12 mouse cellular contexts compared by ENCODE assay signal in the genomic region with DNA sequence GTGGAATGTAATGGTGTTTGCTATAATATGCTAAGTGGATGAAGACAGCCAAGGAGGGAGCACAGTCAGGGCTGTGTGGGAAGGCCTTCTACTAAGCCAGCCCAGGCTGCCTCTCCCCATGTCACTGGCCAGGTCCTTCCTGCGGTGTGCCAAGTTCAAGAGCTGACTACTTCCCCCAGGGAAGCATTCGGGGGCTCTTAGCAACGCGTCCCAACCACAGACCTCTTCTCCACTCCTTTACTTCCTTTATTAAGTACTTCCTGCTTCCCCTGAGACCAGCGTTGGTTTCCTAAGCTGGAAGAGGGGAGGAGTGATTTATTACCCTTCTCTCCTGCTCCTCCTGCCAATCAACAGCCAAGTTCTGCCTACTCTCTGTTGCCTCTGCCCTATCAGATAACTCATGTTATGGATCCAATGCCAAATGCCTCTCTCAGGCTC.
DNase-seq lines count a peak whose midpoint lies in the region; ATAC-seq and TF ChIP-seq lines count a peak whose summit lies in the region.
"Had no signal": no experiment of that assay in that cellular context is flagged by ENCODE, and none has a peak within 500 bp of the region (broad histone marks: within the 10 kb centered on the region; RNA-seq: fewer than 3 reads in every experiment).

No protein-coding gene starts in this region.

- H3K4me3 ChIP-seq in left cerebral cortex, adult 2 months: no peak overlapping the region

- ATAC-seq in frontal cortex, adult (ENCODE audit: low TSS enrichment): peak; percentile 33
- peak; percentile 95 for ATAC-seq in megakaryocyte progenitor cell, adult 5-6 weeks (replicated peaks; ENCODE audit: poor library complexity)
- ATAC-seq: forebrain, embryonic 16.5 days had no signal

- DNase-seq in frontal cortex, adult 2 months (ENCODE audit: extremely low spot score in 1 of 2, low spot score in 1 of 2): no peak
- DNase-seq in left cerebral cortex, adult 2 months (ENCODE audit: extremely low spot score in 1 of 2, low spot score in 2 of 2): no peak
- DNase-seq in left cerebral cortex, postnatal 10 days (ENCODE audit: extremely low spot score in 1 of 2, low spot score in 2 of 2): no peak
- peak; percentile 26 for DNase-seq in fat pad, adult 2 months (ENCODE audit: extremely low read depth, low read depth, low spot score)
- DNase-seq in spleen, postnatal 14 days (ENCODE audit: low spot score in 2 of 2): no peak
- DNase-seq in heart, postnatal 4 days: no peak
- DNase-seq: left cerebral cortex, postnatal 4 days; right cerebral cortex, postnatal 14 days had no signal

- intact Hi-C loops in left cerebral cortex, adult 2 months (cut with DNase I): no loop called here
- intact Hi-C loops in left cerebral cortex, postnatal 10 days (cut with DNase I): no loop called here

- TF ChIP-seq CTCF in left cerebral cortex, adult 2 months (IDR thresholded peaks at IDR 0.05): no peak

- H3K27ac ChIP-seq in left cerebral cortex, adult 2 months: peak overlapping the region; percentile 50
- H3K27ac ChIP-seq: stomach, postnatal 0 days had no signal
